Mouse (Mus musculus): Measurements from ENCODE around the gene Tspan4. TPM values are rescaled to one million over a fixed set of nuclear protein-coding genes. Genes with fewer than 3 reads are reported as not detected.

Gene Tspan4
- polyA plus RNA-seq, 1 experiment from 2014 or later, result 78.2 TPM

- ATAC-seq (replicated peaks; ENCODE audit: low FRiP score) (no peak), DNase-seq (ENCODE audit: low spot score) (no peak)
- Histone ChIP-seq H3K9me3 (ENCODE audit: control insufficient read depth, low read length) (no peaks in the 10 kb centered on the region), H3K27me3 (replicated peaks; ENCODE audit: control insufficient read depth, insufficient read depth, low read length) (no peaks in the 10 kb centered on the region), H3K27ac (ENCODE audit: low read depth, low read length) (no peak overlapping the region), H3K9ac (ENCODE audit: low read depth, low read length) (no peak overlapping the region), H3K4me1 (replicated peaks; ENCODE audit: control insufficient read depth, insufficient read depth, low read length) (0 out of 2 replicates have a peak, but pooled peaks cover 3% of the 10 kb centered on the region), H3K4me2 (no peak overlapping the region), H3K36me3 (ENCODE audit: control insufficient read depth, insufficient read depth, low read length) (peaks cover 6% of the 10 kb centered on the region), H3K4me3 (ENCODE audit: low read depth, low read length) (no peak overlapping the region)
- WGBS, result 85% methylated on average over 5 of the region's 5 CpGs
Measured at GRCm38 (mm10) chr7:141492738-141493137, 17.7 kb downstream of the Tspan4 start.

- H3K36me3 ChIP-seq (ENCODE audit: control insufficient read depth, insufficient read depth, low read length), result peaks cover 6% of the 10 kb centered on the region
- DNase-seq (ENCODE audit: low spot score), result no peak
- H3K27ac ChIP-seq (ENCODE audit: low read depth, low read length), result no peak overlapping the region
- no peak overlapping the region for H3K4me3 ChIP-seq (ENCODE audit: low read depth, low read length)
- 81% methylated on average over 1 of the region's 1 CpGs for WGBS
- no peak for ATAC-seq (replicated peaks; ENCODE audit: low FRiP score)
- H3K9ac ChIP-seq (ENCODE audit: low read depth, low read length), result no peak overlapping the region
- no peak overlapping the region for H3K4me2 ChIP-seq
- 0 out of 2 replicates have a peak, but pooled peaks cover 3% of the 10 kb centered on the region for H3K4me1 ChIP-seq (replicated peaks; ENCODE audit: control insufficient read depth, insufficient read depth, low read length)
- H3K9me3 ChIP-seq (ENCODE audit: control insufficient read depth, low read length), result no peaks in the 10 kb centered on the region
- no peaks in the 10 kb centered on the region for H3K27me3 ChIP-seq (replicated peaks; ENCODE audit: control insufficient read depth, insufficient read depth, low read length)
Measured at GRCm38 (mm10) chr7:141493729-141494128, 18.7 kb downstream of the Tspan4 start.

DNA sequence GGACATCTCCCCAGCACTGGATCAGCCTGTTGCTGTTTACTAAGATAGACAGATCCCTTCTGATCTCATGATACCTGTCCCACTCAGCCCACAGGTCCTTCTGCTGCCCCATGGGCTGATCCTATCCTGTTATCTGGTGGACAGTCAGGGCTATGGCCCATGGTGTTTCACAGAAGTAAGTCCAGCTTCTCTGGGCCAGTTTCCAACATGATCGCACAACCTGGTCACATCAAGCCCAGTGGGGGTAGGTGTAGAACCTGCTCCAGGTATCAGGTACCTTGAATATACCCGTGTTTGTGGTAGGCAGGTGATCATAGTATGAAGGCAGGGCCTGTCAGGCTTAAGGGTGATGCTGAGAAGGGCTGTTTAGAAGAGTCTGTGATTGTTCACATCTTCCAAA is 20.3 kb downstream of the Tspan4 start:
- DNase-seq (ENCODE audit: low spot score) (no peak), ATAC-seq (replicated peaks; ENCODE audit: low FRiP score) (no peak)
- H3K4me1 ChIP-seq (replicated peaks; ENCODE audit: control insufficient read depth, insufficient read depth, low read length), result 0 out of 2 replicates have a peak, but pooled peaks cover 3% of the 10 kb centered on the region
- H3K36me3 ChIP-seq (ENCODE audit: control insufficient read depth, insufficient read depth, low read length), result peaks cover 6% of the 10 kb centered on the region
- H3K27ac ChIP-seq (ENCODE audit: low read depth, low read length), result no peak overlapping the region
- H3K4me3 ChIP-seq (ENCODE audit: low read depth, low read length), result no peak overlapping the region
- H3K4me2 ChIP-seq, result no peak overlapping the region
- H3K27me3 ChIP-seq (replicated peaks; ENCODE audit: control insufficient read depth, insufficient read depth, low read length), result no peaks in the 10 kb centered on the region
- H3K9ac ChIP-seq (ENCODE audit: low read depth, low read length), result no peak overlapping the region
- 84% methylated on average over 2 of the region's 2 CpGs for WGBS
- no peaks in the 10 kb centered on the region for H3K9me3 ChIP-seq (ENCODE audit: control insufficient read depth, low read length)

DNA sequence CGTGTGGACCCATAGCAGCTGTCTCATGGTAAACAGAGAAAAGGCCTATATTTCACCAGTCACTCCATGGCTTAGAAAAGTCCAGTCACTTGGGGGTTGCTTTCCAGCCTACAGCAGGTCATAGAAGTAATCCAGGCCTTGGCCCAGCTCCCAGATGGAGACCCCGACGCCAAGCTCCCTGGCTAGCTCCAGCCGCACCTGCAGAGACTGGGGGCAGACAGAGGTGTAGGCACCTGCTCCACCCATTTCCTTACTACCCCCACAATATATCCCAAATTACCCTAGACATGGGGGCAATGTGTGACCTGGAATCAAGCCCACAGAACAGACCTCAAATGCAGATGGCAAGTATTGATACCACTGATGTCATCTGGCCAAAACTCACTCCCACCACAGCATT is 20.9 kb downstream of the Tspan4 start:
- 88% methylated on average over 4 of the region's 4 CpGs for WGBS
- H3K27me3 ChIP-seq (replicated peaks; ENCODE audit: control insufficient read depth, insufficient read depth, low read length), result no peaks in the 10 kb centered on the region
- 0 out of 2 replicates have a peak, but pooled peaks cover 3% of the 10 kb centered on the region for H3K4me1 ChIP-seq (replicated peaks; ENCODE audit: control insufficient read depth, insufficient read depth, low read length)
- ATAC-seq (replicated peaks; ENCODE audit: low FRiP score) (no peak), DNase-seq (ENCODE audit: low spot score) (no peak)
- H3K9me3 ChIP-seq (ENCODE audit: control insufficient read depth, low read length), result no peaks in the 10 kb centered on the region
- H3K4me3 ChIP-seq (ENCODE audit: low read depth, low read length), result no peak overlapping the region
- H3K27ac ChIP-seq (ENCODE audit: low read depth, low read length), result no peak overlapping the region
- no peak overlapping the region for H3K4me2 ChIP-seq
- H3K9ac ChIP-seq (ENCODE audit: low read depth, low read length), result no peak overlapping the region
- H3K36me3 ChIP-seq (ENCODE audit: control insufficient read depth, insufficient read depth, low read length), result peaks cover 6% of the 10 kb centered on the region

DNA sequence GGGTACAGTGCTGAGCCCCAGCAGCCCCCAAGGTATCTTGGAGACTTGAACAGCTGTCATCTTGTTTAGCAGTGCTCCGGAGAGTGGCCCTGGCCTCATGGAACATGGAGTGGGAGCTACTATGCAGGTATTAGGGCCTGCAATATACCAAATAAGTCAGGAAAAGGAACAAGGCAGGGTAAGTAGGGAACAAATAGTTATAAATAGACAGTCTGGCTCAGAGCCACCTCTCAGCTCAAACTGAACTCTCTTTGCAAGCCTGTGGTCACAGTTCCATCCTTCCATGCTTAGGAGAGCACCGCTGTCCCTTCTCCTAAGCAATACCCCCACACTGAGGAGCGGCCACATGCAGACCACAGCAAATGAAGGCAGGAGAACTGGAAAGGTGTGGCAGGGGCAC is 22.6 kb downstream of the Tspan4 start:
- H3K9ac ChIP-seq (ENCODE audit: low read depth, low read length), result no peak overlapping the region
- peaks cover 7% of the 10 kb centered on the region for H3K36me3 ChIP-seq (ENCODE audit: control insufficient read depth, insufficient read depth, low read length)
- no peaks in the 10 kb centered on the region for H3K27me3 ChIP-seq (replicated peaks; ENCODE audit: control insufficient read depth, insufficient read depth, low read length)
- no peak overlapping the region for H3K27ac ChIP-seq (ENCODE audit: low read depth, low read length)
- DNase-seq (ENCODE audit: low spot score), result no peak
- H3K4me1 ChIP-seq (replicated peaks; ENCODE audit: control insufficient read depth, insufficient read depth, low read length), result no peaks in the 10 kb centered on the region
- H3K4me3 ChIP-seq (ENCODE audit: low read depth, low read length), result no peak overlapping the region
- no peaks in the 10 kb centered on the region for H3K9me3 ChIP-seq (ENCODE audit: control insufficient read depth, low read length)
- ATAC-seq (replicated peaks; ENCODE audit: low FRiP score), result no peak
- H3K4me2 ChIP-seq, result no peak overlapping the region
- WGBS, result 91% methylated on average over 3 of the region's 3 CpGs

DNA sequence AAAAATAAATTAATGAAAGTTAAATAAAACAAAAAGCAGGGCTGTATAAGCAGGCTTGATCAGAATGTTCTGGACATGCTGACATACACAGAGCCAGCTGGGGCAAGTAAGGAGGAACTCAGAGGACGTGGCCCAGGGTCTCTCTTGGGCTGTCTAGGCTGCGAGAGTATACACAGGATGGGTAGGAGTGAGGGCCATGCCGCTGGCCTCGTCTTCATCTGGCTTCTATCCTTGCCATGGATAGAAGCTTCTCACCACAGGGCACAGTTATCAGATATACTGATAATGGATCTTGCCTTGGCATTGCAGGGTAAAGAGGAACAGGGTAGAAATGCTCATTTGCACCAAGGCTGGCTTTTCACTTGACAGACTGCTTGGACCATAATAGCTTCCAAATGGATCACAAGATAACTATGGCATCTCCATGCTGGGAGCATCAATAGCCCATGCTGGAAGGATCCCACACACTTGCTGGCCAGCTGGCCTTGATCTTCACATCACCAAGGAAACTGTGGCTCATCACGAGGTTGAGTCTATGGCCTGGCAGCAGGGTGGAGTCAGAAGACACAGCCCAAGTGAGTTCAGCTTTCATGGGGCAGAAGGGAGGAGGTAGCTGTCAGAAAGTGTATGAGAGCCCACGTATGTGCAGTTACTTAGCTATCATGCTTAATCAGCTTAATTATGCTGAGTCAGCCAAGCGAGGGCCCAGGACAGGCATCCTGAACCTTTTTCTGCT is 26.9 kb downstream of the Tspan4 start:
- H3K9ac ChIP-seq (ENCODE audit: low read depth, low read length), result no peak overlapping the region
- DNase-seq (ENCODE audit: low spot score), result no peak
- no peak for ATAC-seq (replicated peaks; ENCODE audit: low FRiP score)
- no peak overlapping the region for H3K4me2 ChIP-seq
- H3K4me1 ChIP-seq (replicated peaks; ENCODE audit: control insufficient read depth, insufficient read depth, low read length), result 0 out of 2 replicates have a peak, but pooled peaks cover 3% of the 10 kb centered on the region
- no peaks in the 10 kb centered on the region for H3K27me3 ChIP-seq (replicated peaks; ENCODE audit: control insufficient read depth, insufficient read depth, low read length)
- H3K4me3 ChIP-seq (ENCODE audit: low read depth, low read length), result no peak overlapping the region
- H3K36me3 ChIP-seq (ENCODE audit: control insufficient read depth, insufficient read depth, low read length), result peaks cover 3% of the 10 kb centered on the region; the same call in 1 of the 2 replicates
- 85% methylated on average over 7 of the region's 7 CpGs for WGBS
- H3K27ac ChIP-seq (ENCODE audit: low read depth, low read length), result no peak overlapping the region
- H3K9me3 ChIP-seq (ENCODE audit: control insufficient read depth, low read length), result no peaks in the 10 kb centered on the region

DNA sequence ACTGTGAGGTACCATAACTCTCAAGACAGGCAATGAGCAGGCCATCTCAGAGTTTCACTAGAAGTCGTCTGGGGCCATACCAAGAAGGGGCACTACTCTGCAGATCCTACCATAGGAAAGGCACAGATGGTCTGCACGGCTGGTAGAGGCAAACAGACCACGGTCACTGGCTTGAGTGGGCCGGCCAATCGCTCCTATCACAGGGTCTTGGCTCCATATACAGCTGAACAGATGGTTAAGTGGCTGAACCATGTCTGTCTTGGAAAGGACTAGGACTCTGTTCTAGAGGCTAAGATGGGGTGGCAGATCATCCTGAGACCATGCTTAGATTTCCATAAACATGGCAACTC is 27.5 kb downstream of the Tspan4 start:
- DNase-seq (ENCODE audit: low spot score) (no peak), ATAC-seq (replicated peaks; ENCODE audit: low FRiP score) (no peak)
- no peak overlapping the region for H3K4me2 ChIP-seq
- H3K27me3 ChIP-seq (replicated peaks; ENCODE audit: control insufficient read depth, insufficient read depth, low read length), result no peaks in the 10 kb centered on the region
- peaks cover 7% of the 10 kb centered on the region; the same call in 1 of the 2 replicates for H3K4me1 ChIP-seq (replicated peaks; ENCODE audit: control insufficient read depth, insufficient read depth, low read length)
- WGBS, result 90% methylated on average over 5 of the region's 5 CpGs
- no peak overlapping the region for H3K27ac ChIP-seq (ENCODE audit: low read depth, low read length)
- H3K9me3 ChIP-seq (ENCODE audit: control insufficient read depth, low read length), result no peaks in the 10 kb centered on the region
- H3K36me3 ChIP-seq (ENCODE audit: control insufficient read depth, insufficient read depth, low read length), result peaks cover 3% of the 10 kb centered on the region; the same call in 1 of the 2 replicates
- no peak overlapping the region for H3K9ac ChIP-seq (ENCODE audit: low read depth, low read length)
- no peak overlapping the region for H3K4me3 ChIP-seq (ENCODE audit: low read depth, low read length)

- ATAC-seq (replicated peaks; ENCODE audit: low FRiP score) (peak; percentile 68), DNase-seq (ENCODE audit: low spot score) (no peak)
- Histone ChIP-seq H3K9me3 (ENCODE audit: control insufficient read depth, low read length) (no peaks in the 10 kb centered on the region), H3K27ac (ENCODE audit: low read depth, low read length) (peak overlapping the region; percentile 59), H3K36me3 (ENCODE audit: control insufficient read depth, insufficient read depth, low read length) (peaks cover 9% of the 10 kb centered on the region; the same call in 1 of the 2 replicates), H3K27me3 (replicated peaks; ENCODE audit: control insufficient read depth, insufficient read depth, low read length) (no peaks in the 10 kb centered on the region), H3K9ac (ENCODE audit: low read depth, low read length) (peak overlapping the region; percentile 65), H3K4me3 (ENCODE audit: low read depth, low read length) (peak overlapping the region; percentile 31), H3K4me2 (peak overlapping the region; percentile 49), H3K4me1 (replicated peaks; ENCODE audit: control insufficient read depth, insufficient read depth, low read length) (peaks cover 17% of the 10 kb centered on the region; the same call in 1 of the 2 replicates)
- WGBS, result 73% methylated on average over 2 of the region's 2 CpGs
Measured at GRCm38 (mm10) chr7:141506278-141506677, 31.2 kb downstream of the Tspan4 start.

- H3K27ac ChIP-seq (ENCODE audit: low read depth, low read length), result peak overlapping the region; percentile 90
- H3K9ac ChIP-seq (ENCODE audit: low read depth, low read length), result peak overlapping the region; percentile 71
- H3K27me3 ChIP-seq (replicated peaks; ENCODE audit: control insufficient read depth, insufficient read depth, low read length), result no peaks in the 10 kb centered on the region
- H3K36me3 ChIP-seq (ENCODE audit: control insufficient read depth, insufficient read depth, low read length), result 0 out of 2 replicates have a peak, but pooled peaks cover 9% of the 10 kb centered on the region
- no peaks in the 10 kb centered on the region for H3K9me3 ChIP-seq (ENCODE audit: control insufficient read depth, low read length)
- peak overlapping the region; percentile 23 for H3K4me3 ChIP-seq (ENCODE audit: low read depth, low read length)
- no peak for DNase-seq (ENCODE audit: low spot score)
- ATAC-seq (replicated peaks; ENCODE audit: low FRiP score), result peak; percentile 88
- H3K4me1 ChIP-seq (replicated peaks; ENCODE audit: control insufficient read depth, insufficient read depth, low read length), result peaks cover 17% of the 10 kb centered on the region; the same call in 1 of the 2 replicates
- H3K4me2 ChIP-seq, result peak overlapping the region; percentile 49
Measured at GRCm38 (mm10) chr7:141508160-141508559, 33.1 kb downstream of the Tspan4 start.
